In the genomic region with DNA sequence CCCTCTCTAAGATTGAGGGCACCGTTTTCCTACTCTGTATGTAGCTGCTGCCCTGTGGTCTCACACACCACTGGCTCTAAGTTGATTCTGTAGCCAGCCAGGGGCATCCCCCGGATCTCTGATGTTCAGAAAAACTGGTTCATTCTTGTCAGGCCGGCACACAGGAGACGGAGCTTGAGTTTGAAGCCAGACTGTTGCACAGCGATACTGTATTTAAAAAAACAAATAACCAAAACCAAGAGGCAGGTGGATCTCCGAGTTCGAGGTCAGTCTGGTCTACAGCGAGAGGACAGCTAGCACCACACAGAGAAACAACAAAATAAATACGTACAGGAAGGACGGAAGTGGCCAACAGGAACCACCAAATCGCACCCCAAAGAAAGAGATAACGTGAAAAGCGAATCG, we compare ENCODE assay signal across 8 mouse cellular contexts. TPM values are rescaled to one million over a fixed set of nuclear protein-coding genes. Genes with fewer than 3 reads are reported as not detected.
DNase-seq lines count a peak whose midpoint lies in the region; ATAC-seq lines count a peak whose summit lies in the region.

No protein-coding gene starts in this region.

- no peaks in the 10 kb centered on the region for H3K27me3 ChIP-seq in hindbrain, embryonic 12.5 days
- no peaks in the 10 kb centered on the region for H3K27me3 ChIP-seq in stomach, embryonic 14.5 days (ENCODE audit: control insufficient read depth, insufficient read depth, low read length)

- peak overlapping the region; percentile 95 for H3K4me3 ChIP-seq in hindbrain, embryonic 12.5 days
- H3K4me3 ChIP-seq in stomach, embryonic 14.5 days (ENCODE audit: low read depth, low read length): peak overlapping the region; percentile 93

- peak; percentile 53 for ATAC-seq in hindbrain, embryonic 12.5 days (ENCODE audit: low FRiP score)
- peak; percentile 56 for ATAC-seq in megakaryocyte, adult 5-6 weeks (ENCODE audit: poor library complexity, severe bottlenecking)
- peak; percentile 10; the same call in 1 of the 2 replicates for ATAC-seq in stomach, embryonic 14.5 days (ENCODE audit: insufficient number of reproducible peaks, insufficient read depth, low FRiP score, low read depth)

- no peaks in the 10 kb centered on the region for H3K9me3 ChIP-seq in hindbrain, embryonic 12.5 days (replicated peaks)
- no peaks in the 10 kb centered on the region for H3K9me3 ChIP-seq in stomach, embryonic 14.5 days (ENCODE audit: control insufficient read depth, low read depth, low read length)

- DNase-seq in adrenal gland, postnatal 25 days: peak; percentile 13
- no peak for DNase-seq in adrenal gland, adult (ENCODE audit: inconsistent age in 2 of 2, low spot score in 1 of 2)
- DNase-seq in ovary, postnatal 10 days (ENCODE audit: low spot score): peak; percentile 10
- no peak for DNase-seq in ovary, adult 18-20 months (ENCODE audit: low spot score)
- DNase-seq in layer of hippocampus, adult 11-12 months (ENCODE audit: low spot score): no peak

- WGBS in hindbrain, embryonic 12.5 days: 1% methylated on average over 14 of the region's 14 CpGs
- WGBS in stomach, embryonic 14.5 days: 3% methylated on average over 14 of the region's 14 CpGs

- peaks cover 13% of the 10 kb centered on the region for H3K36me3 ChIP-seq in hindbrain, embryonic 12.5 days
- peaks cover 9% of the 10 kb centered on the region; the same call in 1 of the 2 replicates for H3K36me3 ChIP-seq in stomach, embryonic 14.5 days (ENCODE audit: control insufficient read depth, insufficient read depth, low read length)

- H3K4me1 ChIP-seq in hindbrain, embryonic 12.5 days: peaks cover 22% of the 10 kb centered on the region
- H3K4me1 ChIP-seq in stomach, embryonic 14.5 days (ENCODE audit: control insufficient read depth, insufficient read depth, low read length): peaks cover 15% of the 10 kb centered on the region

- H3K9ac ChIP-seq in hindbrain, embryonic 12.5 days: peak overlapping the region; percentile 90
- H3K9ac ChIP-seq in stomach, embryonic 14.5 days (replicated peaks; ENCODE audit: low read depth, low read length): peak overlapping the region; percentile 25; the same call in 1 of the 2 replicates

- H3K27ac ChIP-seq in hindbrain, embryonic 12.5 days: peak overlapping the region; percentile 92
- H3K27ac ChIP-seq in stomach, embryonic 14.5 days (ENCODE audit: low read length): peak overlapping the region; percentile 77

- peak overlapping the region; percentile 68 for H3K4me2 ChIP-seq in hindbrain, embryonic 12.5 days (replicated peaks)
- H3K4me2 ChIP-seq in stomach, embryonic 14.5 days (replicated peaks; ENCODE audit: low read depth, low read length): peak overlapping the region; percentile 67

RNA-seq across cellular contexts. Expression of gene Spg7, which starts 2.1 kb away (rescaled TPM):
- 91.5 and 97.5 TPM in 2 replicates for total RNA-seq in adrenal gland, postnatal 25 days (2021)
- 62.6 and 63.9 TPM in 2 replicates for polyA plus RNA-seq in hindbrain, embryonic 12.5 days (2016; fragmentation: Nextera tagmentation; extraction: Ambion mirVana)
- 39.2 and 40.0 TPM in 2 replicates for total RNA-seq in megakaryocyte, adult 5-6 weeks (2015)
- total RNA-seq in megakaryocyte, adult 5-6 weeks (2017): 34.3 and 56.2 TPM in 2 replicates
- 47.6 and 54.3 TPM in 2 replicates for polyA plus RNA-seq in stomach, embryonic 14.5 days (2014; fragmentation: Nextera tagmentation; extraction: Ambion mirVana)

RNA-seq across cellular contexts. Expression of gene Ankrd11, which starts 22.7 kb away (rescaled TPM):
- total RNA-seq in adrenal gland, postnatal 25 days (2021): 111 TPM in 2 replicates
- polyA plus RNA-seq in hindbrain, embryonic 12.5 days (2016; fragmentation: Nextera tagmentation; extraction: Ambion mirVana): 87.0 and 90.1 TPM in 2 replicates
- 86.2 and 87.9 TPM in 2 replicates for total RNA-seq in megakaryocyte, adult 5-6 weeks (2015)
- 90.5 and 102 TPM in 2 replicates for total RNA-seq in megakaryocyte, adult 5-6 weeks (2017)
- 52.5 and 55.5 TPM in 2 replicates for polyA plus RNA-seq in stomach, embryonic 14.5 days (2014; fragmentation: Nextera tagmentation; extraction: Ambion mirVana)

RNA-seq across cellular contexts. Expression of gene Rpl13, which starts 37.3 kb away (rescaled TPM):
- 560 and 633 TPM in 2 replicates for total RNA-seq in adrenal gland, postnatal 25 days (2021)
- polyA plus RNA-seq in hindbrain, embryonic 12.5 days (2016; fragmentation: Nextera tagmentation; extraction: Ambion mirVana): 1,018 and 1,026 TPM in 2 replicates
- total RNA-seq in megakaryocyte, adult 5-6 weeks (2015): 726 and 746 TPM in 2 replicates
- 1,905 and 2,227 TPM in 2 replicates for total RNA-seq in megakaryocyte, adult 5-6 weeks (2017)
- 1,772 and 1,775 TPM in 2 replicates for polyA plus RNA-seq in stomach, embryonic 14.5 days (2014; fragmentation: Nextera tagmentation; extraction: Ambion mirVana)

RNA-seq across cellular contexts. Expression of gene Cpne7, which starts 52.4 kb away (rescaled TPM):
- 4.6 and 6.4 TPM in 2 replicates for total RNA-seq in adrenal gland, postnatal 25 days (2021)
- 0.15 and 0.35 TPM in 2 replicates for polyA plus RNA-seq in hindbrain, embryonic 12.5 days (2016; fragmentation: Nextera tagmentation; extraction: Ambion mirVana)
- 0.11 TPM in 1 of 2 replicates, not detected in the other for total RNA-seq in megakaryocyte, adult 5-6 weeks (2015)
- 0.22 and 0.98 TPM in 2 replicates for total RNA-seq in megakaryocyte, adult 5-6 weeks (2017)
- 0.56 and 1.2 TPM in 2 replicates for polyA plus RNA-seq in stomach, embryonic 14.5 days (2014; fragmentation: Nextera tagmentation; extraction: Ambion mirVana)

Comparison
In these comparisons a context has a peak if more than half of its experiments do, and no peak if none do; other contexts are left out.
1. DNase-seq: peak in adrenal gland, postnatal 25 days (single experiment) and ovary, postnatal 10 days (single experiment); none in adrenal gland, adult (0 of 2), ovary, adult 18-20 months (single experiment) and layer of hippocampus, adult 11-12 months (single experiment).
2. Peak in every context shown above with its lines, with median percentiles within 50 percentile points of each other: ATAC-seq.